Mouse (Mus musculus) megakaryocyte, adult 5-6 weeks (primary cell): ENCODE results near the gene Zfp511. TPM values are rescaled to one million over a fixed set of nuclear protein-coding genes. Genes with fewer than 3 reads are reported as not detected.

Source experiments
- total RNA-seq, 2 experiments: library from RNA; stranded (forward) in 1 of 2; stranded (reverse) in 1 of 2; fragments of 153-499, 151-499 nt in 1 of 2; fragments of 221-1000, 200-1000 nt in 1 of 2; gene quantifications; 2 replicates each; pipeline versions ENCODE4 v1.2.3 to v1.2.4; 2015 to 2017

Gene Zfp511
- total RNA-seq, 2 experiments from 2014 or later, result 22.8 to 34.0 TPM

Other genes with a start within 250 kb of the Zfp511 start
- gene Adgra1, start 202.2 kb upstream of the Zfp511 start, total RNA-seq (2015), result not detected in 2 replicates
- not detected in 2 replicates for gene Adgra1, start 202.2 kb upstream of the Zfp511 start, total RNA-seq (2017)
- not detected in 2 replicates for gene Kndc1, start 141.7 kb upstream of the Zfp511 start, total RNA-seq (2015)
- 0.04 TPM in 1 of 2 replicates, not detected in the other for gene Kndc1, start 141.7 kb upstream of the Zfp511 start, total RNA-seq (2017)
- not detected in 2 replicates for gene Utf1, start 92.6 kb upstream of the Zfp511 start, total RNA-seq (2015)
- not detected in 2 replicates for gene Utf1, start 92.6 kb upstream of the Zfp511 start, total RNA-seq (2017)
- gene 6430531B16Rik, start 57.6 kb upstream of the Zfp511 start, total RNA-seq (2015), result 1.1 and 1.2 TPM in 2 replicates
- 0.89 and 2.3 TPM in 2 replicates for gene 6430531B16Rik, start 57.6 kb upstream of the Zfp511 start, total RNA-seq (2017)
- gene Adam8, start 43.8 kb upstream of the Zfp511 start, total RNA-seq (2015), result 35.0 and 43.7 TPM in 2 replicates
- gene Adam8, start 43.8 kb upstream of the Zfp511 start, total RNA-seq (2017), result 39.3 and 51.1 TPM in 2 replicates
- 17.8 and 18.8 TPM in 2 replicates for gene Tubgcp2, start 278 bp downstream of the Zfp511 start, total RNA-seq (2015)
- gene Tubgcp2, start 278 bp downstream of the Zfp511 start, total RNA-seq (2017), result 29.7 and 36.7 TPM in 2 replicates
- gene Msx3, start 12.7 kb downstream of the Zfp511 start, total RNA-seq (2015), result not detected in 2 replicates
- not detected in 2 replicates for gene Msx3, start 12.7 kb downstream of the Zfp511 start, total RNA-seq (2017)
- gene Caly, start 46.2 kb downstream of the Zfp511 start, total RNA-seq (2015), result not detected in 2 replicates
- not detected in 2 replicates for gene Caly, start 46.2 kb downstream of the Zfp511 start, total RNA-seq (2017)
- gene Prap1, start 57.0 kb downstream of the Zfp511 start, total RNA-seq (2015), result not detected in 2 replicates
- not detected in 2 replicates for gene Prap1, start 57.0 kb downstream of the Zfp511 start, total RNA-seq (2017)
- 13.0 and 15.8 TPM in 2 replicates for gene Fuom, start 66.0 kb downstream of the Zfp511 start, total RNA-seq (2015)
- 12.1 and 16.0 TPM in 2 replicates for gene Fuom, start 66.0 kb downstream of the Zfp511 start, total RNA-seq (2017)
- gene Paox, start 79.4 kb downstream of the Zfp511 start, total RNA-seq (2015), result 12.9 and 16.9 TPM in 2 replicates
- 8.7 and 11.3 TPM in 2 replicates for gene Paox, start 79.4 kb downstream of the Zfp511 start, total RNA-seq (2017)
- 72.7 and 97.4 TPM in 2 replicates for gene Echs1, start 80.1 kb downstream of the Zfp511 start, total RNA-seq (2015)
- gene Echs1, start 80.1 kb downstream of the Zfp511 start, total RNA-seq (2017), result 71.3 and 87.9 TPM in 2 replicates
- 10.2 and 17.4 TPM in 2 replicates for gene Mtg1, start 101.2 kb downstream of the Zfp511 start, total RNA-seq (2015)
- 5.9 and 14.4 TPM in 2 replicates for gene Mtg1, start 101.2 kb downstream of the Zfp511 start, total RNA-seq (2017)
- gene Sprn, start 118.5 kb downstream of the Zfp511 start, total RNA-seq (2015), result not detected in 2 replicates
- gene Sprn, start 118.5 kb downstream of the Zfp511 start, total RNA-seq (2017), result not detected in 2 replicates
- not detected in 2 replicates for gene Olfr522, start 128.4 kb downstream of the Zfp511 start, total RNA-seq (2015)
- not detected in 2 replicates for gene Olfr522, start 128.4 kb downstream of the Zfp511 start, total RNA-seq (2017)
- gene Olfr523, start 136.8 kb downstream of the Zfp511 start, total RNA-seq (2015), result not detected in 2 replicates
- not detected in 2 replicates for gene Olfr523, start 136.8 kb downstream of the Zfp511 start, total RNA-seq (2017)
- not detected in 2 replicates for gene Olfr524, start 169.6 kb downstream of the Zfp511 start, total RNA-seq (2015)
- gene Olfr524, start 169.6 kb downstream of the Zfp511 start, total RNA-seq (2017), result not detected in 2 replicates
- gene Cd163l1, start 181.9 kb downstream of the Zfp511 start, total RNA-seq (2015), result 0.11 and 0.41 TPM in 2 replicates
- gene Cd163l1, start 181.9 kb downstream of the Zfp511 start, total RNA-seq (2017), result 0.44 and 0.61 TPM in 2 replicates
- gene 5830411N06Rik, start 210.9 kb downstream of the Zfp511 start, total RNA-seq (2015), result not detected in 2 replicates
- 0.33 TPM in 1 of 2 replicates, not detected in the other for gene 5830411N06Rik, start 210.9 kb downstream of the Zfp511 start, total RNA-seq (2017)